Mouse (Mus musculus) lung, postnatal 25 days (tissue): ENCODE measurements around the gene Cend1.
"Not testable (repeated sequence)": the region's sequence is repeated elsewhere in the genome, so short reads cannot be mapped to it uniquely, and the experiment has no call there.

Experiments
- DNase-seq: peaks from one replicate; pipeline ENCODE4 v3.0.0; 2022; ENCODE audit warnings: low spot score

The Cend1 gene

DNA sequence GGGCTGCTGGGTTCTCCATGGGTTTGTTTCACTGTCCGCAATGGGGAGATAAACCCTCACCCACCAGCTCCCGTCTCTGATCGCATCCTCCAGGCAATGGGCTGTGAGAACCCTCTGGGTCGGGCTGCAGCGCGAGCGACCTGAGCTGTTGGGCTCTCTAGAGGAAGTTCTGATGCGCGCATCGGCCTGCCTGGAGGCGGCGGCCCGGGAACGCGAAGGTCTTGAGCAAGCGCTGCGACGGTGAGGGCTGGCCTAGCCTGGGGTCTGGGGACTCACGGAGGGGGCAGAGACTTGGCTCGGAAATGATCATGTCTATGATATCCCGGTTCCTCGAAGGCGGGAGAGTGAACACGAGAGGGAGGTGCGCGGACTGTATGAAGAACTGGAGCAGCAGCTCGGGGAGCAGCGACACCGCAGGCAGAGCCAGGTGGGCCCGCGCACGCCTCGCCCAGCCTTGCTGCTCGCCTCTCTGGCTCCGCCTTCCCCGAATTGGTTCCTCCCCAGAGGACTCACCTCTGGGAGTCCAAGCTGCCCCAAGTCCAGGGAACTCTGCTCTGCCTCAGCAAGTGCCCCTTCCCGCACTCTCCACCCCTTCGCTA lies 35.4 kb upstream of the Cend1 start:
- peak; percentile 56 for DNase-seq

- peak; percentile 91 for DNase-seq
Observed at GRCm38 (mm10) chr7:141463824-141464602, 34.7 kb upstream of the Cend1 start.

DNA sequence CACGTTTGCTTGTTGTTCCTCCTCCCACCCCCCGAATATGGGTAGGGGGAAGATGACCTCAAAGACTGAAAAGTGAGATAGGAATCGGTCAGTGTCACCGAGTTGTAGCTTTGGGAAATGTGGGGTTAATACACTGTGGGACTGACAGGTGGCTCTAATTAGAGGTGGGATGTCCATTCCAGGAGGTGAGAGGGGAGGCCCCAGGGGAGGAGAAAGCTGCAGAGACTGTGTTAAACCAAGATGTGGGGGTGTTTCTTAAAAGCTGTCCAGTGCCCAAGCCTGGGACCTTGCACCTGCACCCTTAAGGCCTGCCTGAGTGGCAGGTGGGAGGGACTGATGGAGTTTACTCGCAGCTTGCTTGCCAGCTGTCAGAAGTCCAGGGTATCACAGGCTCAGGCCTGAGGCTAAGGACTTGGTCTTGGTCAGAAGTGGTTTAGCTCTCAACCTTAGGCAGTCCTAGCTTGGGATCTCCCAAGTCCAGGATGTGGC lies 33.1 kb upstream of the Cend1 start:
- DNase-seq, result peak; percentile 90

DNA sequence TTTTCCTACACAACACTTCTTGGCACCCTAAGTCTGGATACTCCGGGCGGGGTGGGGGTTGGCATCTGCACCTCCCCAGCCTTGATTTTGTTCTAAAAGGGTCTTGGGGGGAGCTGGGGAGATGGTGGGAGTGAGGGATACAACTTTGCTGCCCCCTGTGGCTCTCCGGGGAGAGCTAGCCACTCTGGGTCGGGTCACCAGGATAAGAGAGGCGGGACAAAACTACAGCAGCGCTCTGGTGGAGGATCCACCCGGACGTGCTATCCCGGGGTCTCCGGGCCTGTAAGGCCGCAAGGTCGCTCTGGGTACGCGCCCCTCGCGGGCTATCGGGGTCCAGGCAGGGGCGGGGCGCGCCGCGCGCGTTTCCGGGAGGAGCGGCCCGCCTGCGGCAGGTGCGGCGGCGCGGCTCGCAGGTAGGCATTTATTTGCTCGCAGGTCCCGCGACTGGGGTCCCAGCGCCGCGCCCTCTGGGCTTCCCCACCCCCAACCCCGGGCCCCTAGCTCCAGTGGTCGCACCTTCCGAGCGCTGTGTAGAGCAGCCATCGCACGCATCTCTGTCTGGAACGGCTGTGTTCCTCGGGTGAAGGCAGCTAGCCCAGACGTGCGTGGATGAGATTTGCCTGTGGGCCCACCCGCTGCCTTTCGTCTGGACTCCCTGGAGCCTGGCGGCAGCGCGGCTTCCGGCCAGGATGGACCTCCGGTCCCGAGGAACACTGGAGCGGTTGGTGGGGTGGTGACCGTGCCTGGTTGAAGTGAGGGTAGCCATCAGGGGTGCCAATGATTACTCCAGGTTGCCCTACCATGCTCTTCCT lies 32.4 kb upstream of the Cend1 start:
- peak; percentile 61 for DNase-seq

- peak; percentile 83 for DNase-seq
Observed at GRCm38 (mm10) chr7:141460391-141461113, 31.3 kb upstream of the Cend1 start, which contains the start of gene Cracr2b. TSS of gene Cracr2b (plus strand) at chr7:141461094.

DNA sequence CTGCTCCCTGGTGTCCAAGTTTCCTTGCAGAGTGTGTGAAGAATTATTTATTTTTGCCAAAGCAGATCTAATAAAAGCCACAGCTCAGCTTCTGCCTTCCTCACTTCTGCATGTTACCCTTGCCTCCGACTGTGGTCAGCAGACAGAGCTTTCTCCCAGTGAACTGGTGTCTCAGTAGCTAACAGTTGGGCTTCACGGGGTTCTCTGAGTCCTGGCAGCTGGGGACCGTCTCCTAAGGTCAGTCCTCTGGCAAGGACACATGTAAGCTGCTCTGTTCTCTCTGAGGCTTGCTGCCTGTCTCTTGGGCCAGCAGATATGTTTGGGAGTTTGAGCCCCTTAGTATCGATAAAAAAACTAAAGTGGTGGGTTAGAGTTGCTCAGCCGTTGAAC lies 30.7 kb upstream of the Cend1 start:
- no peak for DNase-seq

GRCm38 (mm10) chr7:141459301-141459711 lies 30.0 kb upstream of the Cend1 start:
- DNase-seq, result no peak

DNA sequence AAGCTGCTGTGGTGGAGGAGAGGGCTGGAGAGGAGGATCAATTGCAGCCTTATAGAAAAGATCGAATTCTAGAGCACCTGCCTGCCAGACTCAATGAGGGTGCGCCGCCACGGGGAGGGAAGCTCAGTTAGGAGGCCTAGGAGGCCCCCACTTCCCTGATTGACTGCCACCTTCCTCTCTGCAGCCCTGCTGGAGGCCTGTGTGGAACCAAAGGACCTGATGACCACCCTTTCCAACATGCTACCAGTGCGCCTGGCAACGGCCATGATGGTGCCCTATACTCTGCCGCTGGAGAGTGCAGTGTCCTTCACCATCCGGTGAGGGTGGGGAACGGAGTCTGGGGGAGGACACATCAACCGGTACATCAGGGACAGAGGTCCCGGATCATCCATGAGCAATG lies 29.4 kb upstream of the Cend1 start:
- no peak for DNase-seq

- no peak for DNase-seq
Observed at GRCm38 (mm10) chr7:141457986-141458660, 28.8 kb upstream of the Cend1 start.

- DNase-seq, result no peak
Observed at GRCm38 (mm10) chr7:141457236-141457635, 27.9 kb upstream of the Cend1 start.

DNA sequence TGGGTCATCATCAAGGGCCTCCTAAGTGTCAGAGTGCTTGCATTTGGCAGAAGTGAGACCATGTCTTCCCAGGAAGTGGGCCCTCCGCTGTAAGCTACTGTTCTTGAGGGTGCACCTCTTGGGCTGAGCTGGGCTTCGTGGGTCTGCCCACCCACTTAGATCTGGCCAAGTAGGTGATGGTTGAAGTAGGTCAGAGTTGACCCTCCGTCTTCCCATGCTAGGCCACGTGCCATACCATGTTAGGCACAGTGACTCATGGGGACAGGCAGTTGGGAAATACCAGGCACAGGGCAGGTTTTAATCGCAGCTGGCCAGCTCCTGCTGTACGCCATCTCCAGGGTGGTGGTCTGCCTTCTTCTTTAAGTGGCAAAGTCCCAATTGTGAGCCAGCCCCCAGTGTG lies 27.4 kb upstream of the Cend1 start:
- peak; percentile 72 for DNase-seq

- DNase-seq, result peak; percentile 91
Observed at GRCm38 (mm10) chr7:141455610-141456314, 26.5 kb upstream of the Cend1 start.

GRCm38 (mm10) chr7:141454967-141455551 lies 25.8 kb upstream of the Cend1 start, which contains the start of gene Pnpla2:
TSS of gene Pnpla2 (plus strand) at chr7:141455198.
- peak; percentile 97 for DNase-seq

GRCm38 (mm10) chr7:141453636-141454035 lies 24.3 kb upstream of the Cend1 start:
- DNase-seq, result no peak

GRCm38 (mm10) chr7:141451928-141452327 lies 22.6 kb upstream of the Cend1 start:
- no peak for DNase-seq

DNA sequence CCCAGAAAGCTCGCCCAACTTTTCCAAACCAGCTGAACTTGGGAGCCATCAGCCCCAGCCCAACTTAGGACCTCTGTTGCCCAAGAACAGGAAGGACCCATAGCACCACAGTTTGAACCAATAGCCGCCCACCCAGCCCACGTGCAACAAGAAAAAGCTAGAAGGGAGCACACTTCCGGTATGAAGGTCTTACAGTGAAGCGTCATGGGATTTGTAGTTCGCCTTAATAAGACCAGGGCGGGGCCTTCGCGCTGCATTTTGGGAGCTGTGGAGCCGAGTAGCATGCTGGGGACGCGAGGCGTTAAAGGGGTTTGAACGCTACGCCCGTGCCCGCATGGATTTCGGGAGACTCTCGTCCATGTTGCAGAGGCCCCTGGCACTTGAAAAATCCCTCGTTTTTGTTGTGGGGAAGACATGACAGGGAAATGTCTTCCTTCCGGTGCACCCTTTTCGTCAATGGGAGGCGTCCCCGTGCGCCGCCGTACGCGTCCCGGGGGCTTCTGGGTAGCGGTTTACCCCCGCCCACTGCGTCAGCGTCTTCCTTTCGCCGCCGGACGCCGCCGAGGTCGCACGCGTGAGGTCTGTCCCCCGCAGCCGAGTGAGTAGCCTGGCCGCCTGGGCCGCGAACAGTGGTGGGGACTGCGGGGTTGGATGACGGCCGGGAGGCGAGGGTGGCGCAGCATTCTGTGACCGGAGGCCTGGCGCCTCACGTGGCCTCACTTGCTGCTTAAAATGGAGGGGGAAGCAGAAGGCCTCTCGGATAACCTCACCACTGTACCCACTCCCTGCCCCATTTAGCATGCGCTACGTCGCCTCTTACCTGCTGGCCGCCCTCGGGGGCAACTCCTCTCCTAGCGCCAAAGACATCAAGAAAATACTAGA lies 18.1 kb upstream of the Cend1 start, which contains the start of gene Rplp2:
TSS of gene Rplp2 (plus strand) at position 261 of the 882 bp plus-strand sequence.
- DNase-seq, result peak; percentile 95

DNA sequence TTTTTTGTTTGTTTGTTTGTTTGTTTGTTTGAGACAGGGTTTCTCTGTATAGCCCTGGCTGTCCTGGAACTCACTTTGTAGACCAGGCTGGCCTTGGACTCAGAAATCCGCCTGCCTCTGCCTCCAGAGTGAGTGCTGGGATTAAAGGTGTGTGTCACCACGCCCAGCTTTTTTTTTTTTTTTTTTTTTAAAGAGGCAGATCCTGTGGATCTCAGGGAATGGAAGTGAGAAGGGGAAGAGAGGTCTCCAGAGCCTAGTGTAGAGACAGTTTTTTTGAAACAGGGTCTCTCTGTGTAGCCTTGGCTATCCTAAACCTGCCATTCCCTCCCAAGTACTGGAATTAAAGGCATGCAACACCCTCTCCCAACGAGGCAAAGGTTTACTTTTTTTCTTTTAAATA lies 17.1 kb upstream of the Cend1 start:
- DNase-seq, result not testable (repeated sequence)

DNA sequence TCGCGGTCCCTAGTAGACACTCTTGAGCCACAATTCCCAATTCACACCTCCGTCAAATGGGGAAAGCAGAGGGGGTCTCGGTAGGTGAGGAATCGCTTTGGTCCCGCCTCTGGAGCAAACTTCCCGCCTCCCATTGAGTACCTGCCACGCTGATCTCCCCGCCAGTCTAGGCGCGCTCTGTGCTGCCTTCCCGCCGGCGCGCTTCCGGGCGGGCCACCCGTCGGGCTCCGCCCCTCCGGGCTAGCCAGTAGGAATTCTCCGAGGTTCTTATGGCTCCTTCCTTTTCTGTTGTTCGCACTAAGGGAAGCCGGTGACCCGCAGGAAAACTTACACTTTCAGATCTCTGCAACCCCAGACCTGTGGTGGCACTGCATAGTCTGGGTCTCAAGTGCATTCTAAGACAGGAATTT lies 14.5 kb upstream of the Cend1 start, which contains the start of gene Pidd1:
TSS of gene Pidd1 (minus strand) at position 198 of the 410 bp plus-strand sequence.
- DNase-seq, result no peak
